Mouse (Mus musculus) kidney, postnatal 14 days (tissue): ENCODE results near the gene Atg4b.
"Not testable (repeated sequence)": the region's sequence is repeated elsewhere in the genome, so short reads cannot be mapped to it uniquely, and the experiment has no call there.

Source experiments
- DNase-seq: peaks from one replicate; pipeline ENCODE4 v3.0.0; 2022; ENCODE audit warnings: mixed read lengths

The Atg4b gene

GRCm38 (mm10) chr1:93823796-93824495 lies 72.6 kb downstream of the Atg4b start:
- no peak for DNase-seq

- no peak for DNase-seq
These were observed 73.3 kb downstream of the Atg4b start, which contains the start of gene D2hgdh for GRCm38 (mm10) chr1:93824609-93825008. TSS of gene D2hgdh (plus strand) at chr1:93824909.

GRCm38 (mm10) chr1:93825105-93825674 lies 73.9 kb downstream of the Atg4b start:
- peak; percentile 96 for DNase-seq

- DNase-seq: no peak
These were observed 74.7 kb downstream of the Atg4b start for GRCm38 (mm10) chr1:93825771-93826539.

- DNase-seq: no peak
These were observed 75.2 kb downstream of the Atg4b start for GRCm38 (mm10) chr1:93826540-93826835.

GRCm38 (mm10) chr1:93832754-93833360 lies 81.6 kb downstream of the Atg4b start:
- not testable (repeated sequence) for DNase-seq

GRCm38 (mm10) chr1:93834671-93835150 lies 83.4 kb downstream of the Atg4b start:
- no peak for DNase-seq

GRCm38 (mm10) chr1:93835211-93835610 lies 83.9 kb downstream of the Atg4b start:
- DNase-seq: no peak

GRCm38 (mm10) chr1:93835876-93836531 lies 84.7 kb downstream of the Atg4b start:
- no peak for DNase-seq

- DNase-seq: no peak
These were observed 85.2 kb downstream of the Atg4b start for GRCm38 (mm10) chr1:93836532-93836913.

- no peak for DNase-seq
These were observed 86.0 kb downstream of the Atg4b start for GRCm38 (mm10) chr1:93837335-93837734.

- not testable (repeated sequence) for DNase-seq
These were observed 87.3 kb downstream of the Atg4b start for GRCm38 (mm10) chr1:93838569-93838968.
